Mouse (Mus musculus): ENCODE measurements around the gene Cplx1. TPM values are rescaled to one million over a fixed set of nuclear protein-coding genes. Genes with fewer than 3 reads are reported as not detected.

Cplx1 gene
- polyA plus RNA-seq (2016; fragmentation: Nextera tagmentation; extraction: Ambion mirVana): 0.64 and 0.70 TPM in 2 replicates

GRCm38 (mm10) chr5:108549489-108550206 lies at the start of gene Cplx1:
Gene Cplx1, minus strand, starts transcription at chr5:108550024.
- H3K4me1 ChIP-seq: peaks cover 9% of the 10 kb centered on the region
- H3K27ac ChIP-seq: no peak within 1 kb of the TSS
- no peaks in the 10 kb centered on the region for H3K9me3 ChIP-seq
- H3K27me3 ChIP-seq (ENCODE audit: insufficient read depth, poor library complexity, severe bottlenecking): peaks cover 52% of the 10 kb centered on the region
- H3K4me3 ChIP-seq: peak within 1 kb of the TSS; percentile 55
- peak; percentile 84 for DNase-seq (ENCODE audit: low spot score)
- under 1% methylated on average over 56 of the region's 56 CpGs for WGBS
- H3K36me3 ChIP-seq: no peaks in the 10 kb centered on the region

- WGBS: 94% methylated on average over 3 of the region's 3 CpGs
- DNase-seq (ENCODE audit: low spot score): no peak
- H3K27ac ChIP-seq: no peak overlapping the region
- no peaks in the 10 kb centered on the region for H3K4me1 ChIP-seq
- peaks cover 91% of the 10 kb centered on the region for H3K36me3 ChIP-seq
- no peak overlapping the region for H3K4me3 ChIP-seq
- no peaks in the 10 kb centered on the region for H3K9me3 ChIP-seq
- no peaks in the 10 kb centered on the region for H3K27me3 ChIP-seq (ENCODE audit: insufficient read depth, poor library complexity, severe bottlenecking)
Measured at GRCm38 (mm10) chr5:108581361-108581891, 31.6 kb upstream of the Cplx1 start.

GRCm38 (mm10) chr5:108573054-108573453 lies 23.2 kb upstream of the Cplx1 start:
- Histone ChIP-seq H3K27ac (no peak overlapping the region), H3K9me3 (no peaks in the 10 kb centered on the region), H3K4me1 (no peaks in the 10 kb centered on the region), H3K4me3 (no peak overlapping the region), H3K27me3 (ENCODE audit: insufficient read depth, poor library complexity, severe bottlenecking) (no peaks in the 10 kb centered on the region), H3K36me3 (peaks cover 97% of the 10 kb centered on the region)
- WGBS: 93% methylated on average over 6 of the region's 6 CpGs
- DNase-seq (ENCODE audit: low spot score): no peak

GRCm38 (mm10) chr5:108570991-108571390 lies 21.2 kb upstream of the Cplx1 start:
- no peak for DNase-seq (ENCODE audit: low spot score)
- Histone ChIP-seq H3K9me3 (no peaks in the 10 kb centered on the region), H3K4me3 (no peak overlapping the region), H3K27ac (no peak overlapping the region), H3K27me3 (ENCODE audit: insufficient read depth, poor library complexity, severe bottlenecking) (no peaks in the 10 kb centered on the region), H3K4me1 (no peaks in the 10 kb centered on the region), H3K36me3 (peaks cover 94% of the 10 kb centered on the region)
- WGBS: 97% methylated on average over 1 of the region's 1 CpGs

- H3K4me1 ChIP-seq: no peaks in the 10 kb centered on the region
- 96% methylated on average over 2 of the region's 2 CpGs for WGBS
- DNase-seq (ENCODE audit: low spot score): peak; percentile 39
- no peaks in the 10 kb centered on the region for H3K9me3 ChIP-seq
- no peak overlapping the region for H3K4me3 ChIP-seq
- H3K36me3 ChIP-seq: peaks cover 58% of the 10 kb centered on the region
- H3K27ac ChIP-seq: no peak overlapping the region
- H3K27me3 ChIP-seq (ENCODE audit: insufficient read depth, poor library complexity, severe bottlenecking): no peaks in the 10 kb centered on the region
Measured at GRCm38 (mm10) chr5:108567104-108567503, 17.3 kb upstream of the Cplx1 start.

- Histone ChIP-seq H3K9me3 (no peaks in the 10 kb centered on the region), H3K36me3 (peaks cover 52% of the 10 kb centered on the region), H3K27me3 (ENCODE audit: insufficient read depth, poor library complexity, severe bottlenecking) (no peaks in the 10 kb centered on the region), H3K4me3 (no peak overlapping the region), H3K4me1 (no peaks in the 10 kb centered on the region), H3K27ac (no peak overlapping the region)
- DNase-seq (ENCODE audit: low spot score): peak; percentile 38
- 91% methylated on average over 4 of the region's 4 CpGs for WGBS
Measured at GRCm38 (mm10) chr5:108566523-108566922, 16.7 kb upstream of the Cplx1 start.

GRCm38 (mm10) chr5:108565381-108565780 lies 15.6 kb upstream of the Cplx1 start:
- Histone ChIP-seq H3K9me3 (no peaks in the 10 kb centered on the region), H3K4me3 (no peak overlapping the region), H3K4me1 (no peaks in the 10 kb centered on the region), H3K27me3 (ENCODE audit: insufficient read depth, poor library complexity, severe bottlenecking) (no peaks in the 10 kb centered on the region), H3K27ac (no peak overlapping the region), H3K36me3 (peaks cover 40% of the 10 kb centered on the region)
- 93% methylated on average over 2 of the region's 2 CpGs for WGBS
- DNase-seq (ENCODE audit: low spot score): no peak

- peak; percentile 45 for DNase-seq (ENCODE audit: low spot score)
- 88% methylated on average over 3 of the region's 3 CpGs for WGBS
- H3K27me3 ChIP-seq (ENCODE audit: insufficient read depth, poor library complexity, severe bottlenecking): no peaks in the 10 kb centered on the region
- H3K27ac ChIP-seq: no peak overlapping the region
- no peaks in the 10 kb centered on the region for H3K4me1 ChIP-seq
- H3K9me3 ChIP-seq: no peaks in the 10 kb centered on the region
- peaks cover 30% of the 10 kb centered on the region for H3K36me3 ChIP-seq
- H3K4me3 ChIP-seq: no peak overlapping the region
Measured at GRCm38 (mm10) chr5:108564346-108564745, 14.5 kb upstream of the Cplx1 start.

GRCm38 (mm10) chr5:108562483-108562882 lies 12.7 kb upstream of the Cplx1 start:
- peaks cover 12% of the 10 kb centered on the region for H3K36me3 ChIP-seq
- no peaks in the 10 kb centered on the region for H3K4me1 ChIP-seq
- H3K27me3 ChIP-seq (ENCODE audit: insufficient read depth, poor library complexity, severe bottlenecking): no peaks in the 10 kb centered on the region
- H3K4me3 ChIP-seq: no peak overlapping the region
- no peak for DNase-seq (ENCODE audit: low spot score)
- 67% methylated on average over 2 of the region's 2 CpGs for WGBS
- no peak overlapping the region for H3K27ac ChIP-seq
- H3K9me3 ChIP-seq: no peaks in the 10 kb centered on the region

- Histone ChIP-seq H3K4me3 (no peak overlapping the region), H3K27ac (no peak overlapping the region), H3K36me3 (no peaks in the 10 kb centered on the region), H3K4me1 (no peaks in the 10 kb centered on the region), H3K9me3 (no peaks in the 10 kb centered on the region), H3K27me3 (ENCODE audit: insufficient read depth, poor library complexity, severe bottlenecking) (peaks cover 15% of the 10 kb centered on the region; the same call in 1 of the 2 replicates)
- DNase-seq (ENCODE audit: low spot score): peak; percentile 69
- 70% methylated on average over 4 of the region's 4 CpGs for WGBS
Measured at GRCm38 (mm10) chr5:108556986-108557385, 7.2 kb upstream of the Cplx1 start.

- 57% methylated on average over 1 of the region's 1 CpGs for WGBS
- Histone ChIP-seq H3K27ac (no peak overlapping the region), H3K4me1 (peaks cover 9% of the 10 kb centered on the region), H3K36me3 (no peaks in the 10 kb centered on the region), H3K4me3 (no peak overlapping the region), H3K9me3 (no peaks in the 10 kb centered on the region), H3K27me3 (ENCODE audit: insufficient read depth, poor library complexity, severe bottlenecking) (peaks cover 43% of the 10 kb centered on the region)
- DNase-seq (ENCODE audit: low spot score): peak; percentile 53
Measured at GRCm38 (mm10) chr5:108554041-108554440, 4.2 kb upstream of the Cplx1 start.

- Histone ChIP-seq H3K27ac (no peak overlapping the region), H3K4me3 (peak overlapping the region; percentile 55), H3K4me1 (peaks cover 9% of the 10 kb centered on the region), H3K27me3 (ENCODE audit: insufficient read depth, poor library complexity, severe bottlenecking) (peaks cover 56% of the 10 kb centered on the region), H3K9me3 (no peaks in the 10 kb centered on the region), H3K36me3 (no peaks in the 10 kb centered on the region)
- under 1% methylated on average over 16 of the region's 16 CpGs for WGBS
- DNase-seq (ENCODE audit: low spot score): no peak
Measured at GRCm38 (mm10) chr5:108550207-108550594, 377 bp upstream of the Cplx1 start.

- Histone ChIP-seq H3K27me3 (ENCODE audit: insufficient read depth, poor library complexity, severe bottlenecking) (peaks cover 52% of the 10 kb centered on the region), H3K27ac (no peak overlapping the region), H3K4me3 (peak overlapping the region; percentile 55), H3K36me3 (no peaks in the 10 kb centered on the region), H3K9me3 (no peaks in the 10 kb centered on the region), H3K4me1 (peaks cover 9% of the 10 kb centered on the region)
- no peak for DNase-seq (ENCODE audit: low spot score)
- 14% methylated on average over 7 of the region's 7 CpGs for WGBS
Measured at GRCm38 (mm10) chr5:108549137-108549488, 711 bp downstream of the Cplx1 start.
